Mouse (Mus musculus) lung, adult 2 months (tissue): Measurements from ENCODE around the gene Zc3h4.
A peak's percentile ranks its signal among the peaks of the same experiment; 100 is the strongest.

ENCODE experiments used
- CTCF ChIP-seq: fragments of 200-500 bp; IDR thresholded peaks from 2 replicates; pipeline ENCODE4 v1.5.1; 2011; ENCODE audit warnings: mild to moderate bottlenecking, low read length, control low read depth; ENCODE audit not compliant: insufficient read depth
- POLR2A ChIP-seq: fragments of 200-500 bp; IDR thresholded peaks from 2 replicates; pipeline ENCODE4 v1.6.1; 2011; ENCODE audit warnings: low read depth, mild to moderate bottlenecking, control low read depth, low read length, borderline replicate concordance; ENCODE audit errors: extremely low read depth

- TF ChIP-seq POLR2A (no peak), CTCF (peak; percentile 93)
Observed at GRCm38 (mm10) chr7:16465160-16465559, 64.5 kb downstream of the Zc3h4 start.
